Mouse (Mus musculus) ES-E14 (cell line): ENCODE data around the gene Lyl1. TPM values are rescaled to one million over a fixed set of nuclear protein-coding genes. Genes with fewer than 3 reads are reported as not detected.
A peak's percentile ranks its signal among the peaks of the same experiment; 100 is the strongest.

ENCODE experiments used
- DNase-seq: peaks from one replicate; pipeline ENCODE4 v3.0.0-alpha.2; 2013; ENCODE audit warnings: low read depth, low spot score
- H3K27ac ChIP-seq: 2 replicates; pipeline ENCODE4 v1.5.1; 2012; ENCODE audit warnings: low read depth, mild to moderate bottlenecking, low read length, moderate library complexity, mixed read lengths; ENCODE audit not compliant: poor library complexity, insufficient read depth, severe bottlenecking
- H3K36me3 ChIP-seq: 2 replicates; pipeline ENCODE4 v1.6.1; 2012; ENCODE audit warnings: mild to moderate bottlenecking, low read length, moderate library complexity, mixed read lengths; ENCODE audit not compliant: control insufficient read depth, poor library complexity, insufficient read depth, severe bottlenecking
- H3K4me1 ChIP-seq, 2 experiments: fragments of 150-350 bp in 1 of 2; sonication (generic) in 1 of 2; 2 replicates each; pipeline ENCODE4 v1.6.1; 2012; ENCODE audit warnings: low read length in 2 of 2, mild to moderate bottlenecking in 1 of 2, mixed read lengths in 1 of 2; ENCODE audit not compliant: control insufficient read depth in 2 of 2, insufficient read depth in 2 of 2, poor library complexity in 1 of 2
- H3K4me3 ChIP-seq, 2 experiments: fragments of 150-350 bp in 1 of 2; sonication (generic) in 1 of 2; 2 replicates each; pipeline ENCODE4 v1.5.1; 2012; ENCODE audit warnings: low read length in 2 of 2, low read depth in 1 of 2, mild to moderate bottlenecking in 1 of 2, mixed read lengths in 1 of 2; ENCODE audit not compliant: insufficient read depth in 1 of 2, poor library complexity in 1 of 2, severe bottlenecking in 1 of 2
- H3K9ac ChIP-seq: 2 replicates; pipeline ENCODE4 v1.6.1; 2012; ENCODE audit warnings: low read depth, mild to moderate bottlenecking, low read length, mixed read lengths; ENCODE audit not compliant: poor library complexity, insufficient read depth, severe bottlenecking
- H3K9me3 ChIP-seq: fragments of 150-350 bp; sonication (generic); 2 replicates; pipeline ENCODE4 v1.6.1; 2012; ENCODE audit warnings: low read depth, mild to moderate bottlenecking, low read length; ENCODE audit not compliant: control insufficient read depth, insufficient read depth
- CHD2 ChIP-seq: IDR thresholded peaks from 2 replicates; pipeline ENCODE4 v1.6.1; 2014; ENCODE audit warnings: mild to moderate bottlenecking, low read depth, low read length, inconsistent platforms
- HCFC1 ChIP-seq: IDR thresholded peaks from 2 replicates; pipeline ENCODE4 v1.6.1; 2012; ENCODE audit warnings: low read length, inconsistent platforms, borderline replicate concordance; ENCODE audit not compliant: insufficient read depth
- MAFK ChIP-seq: IDR thresholded peaks from 2 replicates; pipeline ENCODE4 v1.6.1; 2014; ENCODE audit warnings: mild to moderate bottlenecking, low read depth, low read length, inconsistent platforms; ENCODE audit not compliant: insufficient read depth
- ZC3H11A ChIP-seq: IDR thresholded peaks from 2 replicates; pipeline ENCODE4 v1.6.1; 2012; ENCODE audit warnings: low read depth, mild to moderate bottlenecking, inconsistent platforms, low read length, borderline replicate concordance
- ZNF384 ChIP-seq: IDR thresholded peaks from 2 replicates; pipeline ENCODE4 v1.6.1; 2012; ENCODE audit warnings: low read depth, low read length, inconsistent platforms
- in situ Hi-C, 2 experiments: fragments of 600-800 bp; cut with MboI; formaldehyde crosslinking; loops; one replicate each; pipeline ENCODE4 v1.15.1; 2025; ENCODE audit warnings: low sequenced_read_pairs in 2 of 2, inconsistent platforms in 1 of 2; ENCODE audit not compliant: unreplicated experiment in 2 of 2
- total RNA-seq: library from RNA; depleted of rRNA; stranded (reverse); fragments of 300-350 nt; gene quantifications from 2 replicates; pipeline ENCODE4 v1.2.3, GENCODE M21; 2012

The Lyl1 gene
- total RNA-seq, 1 experiment = 0.49 TPM

- H3K27ac ChIP-seq = no peak overlapping the region
- no peaks in the 10 kb centered on the region for H3K36me3 ChIP-seq
- no peak for DNase-seq
- no peak for TF ChIP-seq CHD2
- no peak for TF ChIP-seq MAFK
- no peak for TF ChIP-seq ZC3H11A
- no peak for TF ChIP-seq HCFC1
- no peak for TF ChIP-seq ZNF384
- H3K9ac ChIP-seq = no peak overlapping the region
- H3K9me3 ChIP-seq = no peaks in the 10 kb centered on the region
- in situ Hi-C loops = no loop called here
- no peak overlapping the region for H3K4me3 ChIP-seq
- peaks cover 1 to 11% of the 10 kb centered on the region in 2 experiments; a peak in 1 of 4 replicates for H3K4me1 ChIP-seq
Observed at GRCm38 (mm10) chr8:84713381-84713780, 12.1 kb downstream of the Lyl1 start.

- TF ChIP-seq HCFC1 = no peak
- TF ChIP-seq MAFK = no peak
- TF ChIP-seq ZNF384 = no peak
- TF ChIP-seq CHD2 = no peak
- no peak for TF ChIP-seq ZC3H11A
- peaks cover 1 to 10% of the 10 kb centered on the region in 2 experiments; a peak in 1 of 4 replicates for H3K4me1 ChIP-seq
- no peak overlapping the region for H3K9ac ChIP-seq
- H3K27ac ChIP-seq = no peak overlapping the region
- H3K4me3 ChIP-seq = no peak overlapping the region
- no peaks in the 10 kb centered on the region for H3K9me3 ChIP-seq
- no peak for DNase-seq
- H3K36me3 ChIP-seq = no peaks in the 10 kb centered on the region
- in situ Hi-C loops = no loop called here
Observed at GRCm38 (mm10) chr8:84714161-84714560, 12.9 kb downstream of the Lyl1 start.

DNA sequence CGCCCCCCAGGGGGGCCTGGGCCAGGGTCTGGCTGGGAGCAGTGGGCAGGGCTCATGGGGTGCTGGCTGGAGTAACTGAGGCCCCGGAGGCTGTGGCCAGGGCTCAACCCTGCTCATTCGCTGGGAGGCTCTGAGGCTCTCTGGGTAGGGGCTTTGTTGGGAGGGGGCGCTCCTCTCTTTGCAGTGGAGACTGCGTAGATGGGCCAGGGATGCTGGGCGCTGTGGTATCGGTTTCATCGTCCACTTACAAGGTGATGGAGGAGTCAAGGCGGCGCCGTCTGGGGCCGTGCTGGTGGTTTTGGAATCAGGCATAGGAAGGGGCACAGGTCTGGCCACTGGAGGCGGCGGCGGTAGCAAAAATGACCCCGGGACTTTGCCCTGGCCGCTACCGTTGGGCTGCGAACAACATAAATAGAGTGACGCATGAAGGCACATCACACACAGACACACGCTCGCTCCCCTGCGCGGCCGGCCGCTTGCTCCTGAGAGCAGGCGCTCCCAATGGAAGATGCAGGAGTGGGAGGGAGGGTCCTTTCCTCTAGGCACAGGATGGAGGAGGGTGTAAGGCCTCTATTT is 14.7 kb downstream of the Lyl1 start:
- no peak overlapping the region for H3K9ac ChIP-seq
- H3K4me1 ChIP-seq = peaks cover 1 to 10% of the 10 kb centered on the region in 2 experiments; a peak in 1 of 4 replicates
- H3K36me3 ChIP-seq = no peaks in the 10 kb centered on the region
- TF ChIP-seq HCFC1 (no peak), ZNF384 (no peak), ZC3H11A (no peak), CHD2 (no peak), MAFK (no peak)
- peak overlapping the region; percentile 5 to 41; a peak in 1 of 4 replicates for H3K4me3 ChIP-seq
- no peak for DNase-seq
- in situ Hi-C loops = no loop called here
- H3K9me3 ChIP-seq = no peaks in the 10 kb centered on the region
- H3K27ac ChIP-seq = no peak overlapping the region

- TF ChIP-seq ZC3H11A (no peak), HCFC1 (no peak), ZNF384 (no peak), CHD2 (no peak), MAFK (no peak)
- Histone ChIP-seq H3K9me3 (no peaks in the 10 kb centered on the region), H3K4me3 (no peak overlapping the region), H3K9ac (no peak overlapping the region), H3K36me3 (no peaks in the 10 kb centered on the region), H3K27ac (no peak overlapping the region), H3K4me1 (peaks cover 1 to 12% of the 10 kb centered on the region in 2 experiments; a peak in 2 of 4 replicates)
- DNase-seq = no peak
- in situ Hi-C loops = no loop called here
Observed at GRCm38 (mm10) chr8:84716790-84717189, 15.5 kb downstream of the Lyl1 start.
